Comparison of ENCODE assay signal across 28 mouse cellular contexts in the genomic region with DNA sequence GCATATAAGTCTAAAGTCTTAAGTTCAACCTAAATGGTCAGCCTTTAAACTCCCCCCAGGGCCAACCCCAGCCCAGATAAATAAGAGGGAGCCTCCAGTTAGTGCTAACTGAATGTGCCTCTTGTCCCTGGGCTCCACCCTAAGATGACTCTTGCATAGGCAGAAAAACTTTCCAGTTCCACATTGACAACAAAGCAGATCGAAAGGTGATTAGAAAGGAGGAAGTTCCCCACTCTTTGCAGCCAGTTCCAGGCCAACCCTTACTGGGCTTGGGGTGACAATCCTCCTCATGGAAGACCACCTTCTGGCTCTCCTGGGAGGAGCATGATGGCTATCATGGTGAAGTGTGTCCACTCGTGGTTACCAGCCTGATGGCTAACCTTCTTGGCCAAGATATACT.
"Had no signal": no experiment of that assay in that cellular context is flagged by ENCODE, and none has a peak within 500 bp of the region (broad histone marks: within the 10 kb centered on the region; RNA-seq: fewer than 3 reads in every experiment).

No protein-coding gene starts in this region.

- H3K4me3 ChIP-seq: limb, embryonic 10.5 days; limb, embryonic 12.5 days; limb, embryonic 13.5 days; limb, embryonic 15.5 days; liver, embryonic 12.5 days; liver, embryonic 13.5 days; liver, embryonic 15.5 days; lung, embryonic 15.5 days; megakaryocyte, embryonic 14.5 days; midbrain, embryonic 10.5 days; midbrain, embryonic 12.5 days; midbrain, embryonic 13.5 days; midbrain, embryonic 15.5 days; myocyte; neural tube, embryonic 12.5 days had no signal

- H3K36me3 ChIP-seq: limb, embryonic 10.5 days; limb, embryonic 12.5 days; limb, embryonic 13.5 days; limb, embryonic 15.5 days; liver, embryonic 12.5 days; liver, embryonic 13.5 days; liver, embryonic 15.5 days; lung, embryonic 15.5 days; midbrain, embryonic 10.5 days; midbrain, embryonic 12.5 days; midbrain, embryonic 13.5 days; midbrain, embryonic 15.5 days; neural tube, embryonic 12.5 days had no signal

- DNase-seq: left cerebral cortex, postnatal 4 days; liver; liver, embryonic 13.5 days; liver, postnatal 0 days; lung, adult 18-20 months; lung, adult 2 months; lung, embryonic 14.5 days; lung, postnatal 10 days; lung, postnatal 14 days; lung, postnatal 36 days; lung, postnatal 4 days; midbrain, embryonic 14.5 days had no signal

- H3K27me3 ChIP-seq: limb, embryonic 12.5 days; limb, embryonic 13.5 days; limb, embryonic 15.5 days; liver, embryonic 12.5 days; liver, embryonic 13.5 days; liver, embryonic 15.5 days; lung, embryonic 15.5 days; megakaryocyte, embryonic 14.5 days; midbrain, embryonic 12.5 days; midbrain, embryonic 13.5 days; midbrain, embryonic 15.5 days; neural tube, embryonic 12.5 days had no signal

- H3K9me3 ChIP-seq: limb, embryonic 10.5 days; limb, embryonic 12.5 days; limb, embryonic 13.5 days; limb, embryonic 15.5 days; liver, embryonic 12.5 days; liver, embryonic 13.5 days; liver, embryonic 15.5 days; lung, embryonic 15.5 days; midbrain, embryonic 10.5 days; midbrain, embryonic 12.5 days; midbrain, embryonic 13.5 days; midbrain, embryonic 15.5 days; neural tube, embryonic 12.5 days had no signal

- H3K27ac ChIP-seq: limb, embryonic 10.5 days; limb, embryonic 12.5 days; limb, embryonic 13.5 days; limb, embryonic 15.5 days; liver, embryonic 12.5 days; liver, embryonic 13.5 days; liver, embryonic 14.5 days; liver, embryonic 15.5 days; lung, embryonic 15.5 days; macrophage; midbrain, embryonic 10.5 days; midbrain, embryonic 12.5 days; midbrain, embryonic 13.5 days; midbrain, embryonic 15.5 days; neural tube, embryonic 12.5 days had no signal

- H3K9ac ChIP-seq: limb, embryonic 12.5 days; limb, embryonic 13.5 days; limb, embryonic 15.5 days; liver, embryonic 12.5 days; liver, embryonic 13.5 days; liver, embryonic 14.5 days; liver, embryonic 15.5 days; liver, postnatal 0 days; lung, embryonic 14.5 days; lung, embryonic 15.5 days; midbrain, embryonic 12.5 days; midbrain, embryonic 13.5 days; midbrain, embryonic 15.5 days; neural tube, embryonic 12.5 days had no signal

- H3K4me1 ChIP-seq: limb, embryonic 10.5 days; limb, embryonic 12.5 days; limb, embryonic 13.5 days; limb, embryonic 15.5 days; liver, embryonic 12.5 days; liver, embryonic 13.5 days; liver, embryonic 15.5 days; lung, embryonic 15.5 days; megakaryocyte, embryonic 14.5 days; midbrain, embryonic 10.5 days; midbrain, embryonic 12.5 days; midbrain, embryonic 13.5 days; midbrain, embryonic 15.5 days; neural tube, embryonic 12.5 days had no signal
